Mouse (Mus musculus) embryonic fibroblast, embryonic 13.5 days (primary cell): ENCODE results near the gene Tns1.
"Not testable (repeated sequence)": the region's sequence is repeated elsewhere in the genome, so short reads cannot be mapped to it uniquely, and the experiment has no call there.

ENCODE experiments used
- CTCF ChIP-seq: IDR thresholded peaks from 2 replicates; pipeline ENCODE4 v1.5.1; 2011; ENCODE audit warnings: mild to moderate bottlenecking, control low read depth, low read length, moderate library complexity, borderline replicate concordance; ENCODE audit not compliant: insufficient read depth
- POLR2A ChIP-seq: IDR thresholded peaks from 2 replicates; pipeline ENCODE4 v1.6.1; 2011; ENCODE audit warnings: low read depth, mild to moderate bottlenecking, control low read depth, low read length, moderate library complexity

- not testable (repeated sequence) for TF ChIP-seq CTCF, POLR2A
Measured at GRCm38 (mm10) chr1:74159613-74160012, 35.4 kb upstream of the Tns1 start.
